Mouse (Mus musculus) heart, postnatal 0 days (tissue): ENCODE measurements around the gene Gm11492. TPM values are rescaled to one million over a fixed set of nuclear protein-coding genes. Genes with fewer than 3 reads are reported as not detected.

Experiments used
- ATAC-seq: fragments of 200-750 bp; cut with Nextera tagmentation; 2 replicates; pipeline ENCODE4 v1.8.0; 2017; ENCODE audit warnings: low read depth, moderate number of reproducible peaks, moderate library complexity; ENCODE audit not compliant: insufficient read depth
- DNase-seq: peaks from one replicate; pipeline ENCODE4 v3.0.0-alpha.2; 2016; ENCODE audit warnings: low spot score
- H3K27ac ChIP-seq: fragments of 300-500 bp; sonication (generic); 2 replicates; pipeline ENCODE4 v1.5.1; 2014; ENCODE audit warnings: low read depth, mild to moderate bottlenecking
- H3K27me3 ChIP-seq: fragments of 300-500 bp; sonication (generic); 2 replicates; pipeline ENCODE4 v1.6.1; 2014; ENCODE audit warnings: low read length, mixed read lengths; ENCODE audit not compliant: control insufficient read depth, insufficient read depth
- H3K36me3 ChIP-seq: fragments of 300-500 bp; sonication (generic); replicated peaks from 2 replicates; pipeline ENCODE4 v1.6.1; 2014; ENCODE audit warnings: low read length, mixed read lengths; ENCODE audit not compliant: control insufficient read depth, insufficient read depth
- H3K4me1 ChIP-seq: fragments of 300-500 bp; sonication (generic); 2 replicates; pipeline ENCODE4 v1.6.1; 2014; ENCODE audit warnings: antibody characterized with exemption; ENCODE audit not compliant: control insufficient read depth, insufficient read depth
- H3K4me2 ChIP-seq: fragments of 300-500 bp; sonication (generic); 2 replicates; pipeline ENCODE4 v1.6.1; 2014; ENCODE audit warnings: low read depth, mild to moderate bottlenecking, low read length, moderate library complexity
- H3K4me3 ChIP-seq: fragments of 300-500 bp; sonication (generic); 2 replicates; pipeline ENCODE4 v1.5.1; 2014; ENCODE audit warnings: low read depth, low read length
- H3K9ac ChIP-seq: fragments of 300-500 bp; sonication (generic); replicated peaks from 2 replicates; pipeline ENCODE4 v1.6.1; 2014; ENCODE audit warnings: low read depth, low read length, mixed read lengths
- H3K9me3 ChIP-seq: fragments of 300-500 bp; sonication (generic); replicated peaks from 2 replicates; pipeline ENCODE4 v1.6.1; 2016; ENCODE audit warnings: low read length; ENCODE audit not compliant: control insufficient read depth
- CTCF ChIP-seq: IDR thresholded peaks from 2 replicates; pipeline ENCODE4 v1.5.1; 2016; ENCODE audit warnings: antibody characterized with exemption, control low read depth, low read depth
- EP300 ChIP-seq: IDR thresholded peaks from 2 replicates; pipeline ENCODE4 v1.6.1; 2016; ENCODE audit warnings: antibody characterized with exemption, low read depth
- WGBS: fragments of 180-500 bp; shearing (Covaris S2); extraction: QIAGEN DNeasy Blood & Tissue Kit; methylation state at CpG from one replicate; pipeline ENCODE4 v1.1.7; 2014; 5-methylcytosine and 5-hydroxymethylcytosine counted together
- polyA plus RNA-seq: library from polyadenylated mRNA; unstranded; fragments of >200 nt; fragmentation: Nextera tagmentation; extraction: Ambion mirVana; gene quantifications from 2 replicates; pipeline ENCODE4 v1.2.1, GENCODE M21; 2015
- total RNA-seq: library from RNA; depleted of rRNA; stranded (reverse); fragments of >200 nt; gene quantifications from 2 replicates; pipeline ENCODE4 v1.2.3, GENCODE M21; 2014; ENCODE audit warnings: low replicate concordance; rRNA removed

Gm11492 gene
- total and polyA plus RNA-seq, 2 experiments from 2014 or later: not detected

DNA sequence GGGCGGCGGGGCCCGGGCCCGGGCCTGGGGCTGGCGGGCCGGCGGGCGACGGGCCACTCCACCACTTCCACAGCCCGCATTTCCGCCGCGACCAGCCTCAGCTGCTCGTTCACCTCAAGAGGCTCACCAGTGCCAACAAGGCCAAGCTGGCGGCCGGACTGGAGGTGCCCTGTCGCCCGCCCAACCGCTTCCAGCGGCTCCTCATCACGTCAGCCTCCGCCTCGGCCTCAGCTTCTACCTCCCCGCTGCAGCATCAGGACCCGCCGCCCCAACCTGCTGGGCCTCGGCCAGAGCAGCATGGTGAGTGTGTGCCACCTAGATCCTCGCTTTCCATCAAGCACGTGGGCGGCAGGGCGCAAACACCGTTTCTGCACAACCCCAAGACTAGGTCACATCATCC is 51.2 kb downstream of the Gm11492 start:
- H3K36me3 ChIP-seq: peaks cover 68% of the 10 kb centered on the region
- ATAC-seq: no peak

More for the DNA sequence above, 51.2 kb downstream of the Gm11492 start:
- H3K9me3 ChIP-seq: no peaks in the 10 kb centered on the region
- no peak overlapping the region for H3K4me3 ChIP-seq
- no peaks in the 10 kb centered on the region for H3K27me3 ChIP-seq
- H3K9ac ChIP-seq: no peak overlapping the region
- WGBS: 95% methylated on average over 30 of the region's 32 CpGs
- H3K27ac ChIP-seq: no peak overlapping the region
- no peak for DNase-seq
- H3K4me1 ChIP-seq: no peaks in the 10 kb centered on the region
- H3K4me2 ChIP-seq: no peak overlapping the region
- TF ChIP-seq CTCF (no peak), EP300 (no peak)

Other genes starting within 250 kb of the Gm11492 start
- 10.3 and 19.9 TPM in 2 replicates for gene Ppm1e, start 207.6 kb upstream of the Gm11492 start, total RNA-seq
- 3.5 and 4.3 TPM in 2 replicates for gene Ppm1e, start 207.6 kb upstream of the Gm11492 start, polyA plus RNA-seq
- gene Rad51c, start 161.7 kb upstream of the Gm11492 start, total RNA-seq: 3.7 and 6.9 TPM in 2 replicates
- 4.7 and 5.2 TPM in 2 replicates for gene Rad51c, start 161.7 kb upstream of the Gm11492 start, polyA plus RNA-seq
- gene Tex14, start 161.6 kb upstream of the Gm11492 start, total RNA-seq: 0.04 and 0.46 TPM in 2 replicates
- gene Tex14, start 161.6 kb upstream of the Gm11492 start, polyA plus RNA-seq: 0.22 TPM in 1 of 2 replicates, not detected in the other
- 13.9 and 20.6 TPM in 2 replicates for gene Sept4, start 2.2 kb downstream of the Gm11492 start, total RNA-seq
- 47.8 and 49.1 TPM in 2 replicates for gene Sept4, start 2.2 kb downstream of the Gm11492 start, polyA plus RNA-seq
- 12.4 and 17.3 TPM in 2 replicates for gene Mtmr4, start 25.5 kb downstream of the Gm11492 start, total RNA-seq
- gene Mtmr4, start 25.5 kb downstream of the Gm11492 start, polyA plus RNA-seq: 6.0 and 7.0 TPM in 2 replicates
- not detected in 2 replicates for gene Hsf5, start 50.5 kb downstream of the Gm11492 start, total RNA-seq
- 0.03 TPM in 1 of 2 replicates, not detected in the other for gene Hsf5, start 50.5 kb downstream of the Gm11492 start, polyA plus RNA-seq
- gene Rnf43, start 96.1 kb downstream of the Gm11492 start, total RNA-seq: 0.19 and 0.73 TPM in 2 replicates
- gene Rnf43, start 96.1 kb downstream of the Gm11492 start, polyA plus RNA-seq: 0.25 and 0.48 TPM in 2 replicates
- 50.3 and 73.7 TPM in 2 replicates for gene Supt4a, start 170.9 kb downstream of the Gm11492 start, total RNA-seq
- gene Supt4a, start 170.9 kb downstream of the Gm11492 start, polyA plus RNA-seq: 101 and 104 TPM in 2 replicates
- gene Tspoap1, start 193.9 kb downstream of the Gm11492 start, total RNA-seq: 1.6 TPM in 1 of 2 replicates, not detected in the other
- gene Tspoap1, start 193.9 kb downstream of the Gm11492 start, polyA plus RNA-seq: 0.12 TPM in 1 of 2 replicates, not detected in the other
- gene Mpo, start 226.9 kb downstream of the Gm11492 start, total RNA-seq: 0.46 and 2.6 TPM in 2 replicates
- 0.26 and 0.36 TPM in 2 replicates for gene Mpo, start 226.9 kb downstream of the Gm11492 start, polyA plus RNA-seq